Mouse (Mus musculus): ENCODE results near the gene Gm10392. TPM values are rescaled to one million over a fixed set of nuclear protein-coding genes. Genes with fewer than 3 reads are reported as not detected.

Gene Gm10392
- polyA plus RNA-seq, 1 experiment from 2014 or later: not detected

DNA sequence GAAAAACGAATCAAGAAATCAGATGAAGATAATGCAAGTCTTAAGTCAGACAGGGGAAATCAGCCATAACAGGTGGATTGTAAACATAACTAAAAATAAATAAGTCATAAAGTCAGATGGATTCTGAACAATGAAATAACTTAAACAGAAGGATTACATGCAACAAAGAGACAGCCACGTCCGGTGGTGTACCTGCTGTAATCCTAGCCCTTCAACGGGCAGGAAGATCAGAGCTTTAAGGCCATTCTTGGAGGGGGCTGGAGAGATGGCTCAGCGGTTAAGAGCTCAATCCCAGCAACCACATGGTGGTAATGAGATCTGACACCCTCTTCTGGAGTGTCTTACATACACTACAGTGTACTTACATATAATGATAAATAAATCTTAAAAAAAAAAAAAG is 7.7 kb downstream of the Gm10392 start:
- DNase-seq (ENCODE audit: low spot score) (peak; percentile 27), ATAC-seq (replicated peaks; ENCODE audit: low FRiP score) (no peak)
- Histone ChIP-seq H3K9me3 (ENCODE audit: control insufficient read depth, low read length) (no peaks in the 10 kb centered on the region), H3K36me3 (ENCODE audit: control insufficient read depth, insufficient read depth, low read length) (peaks cover 8% of the 10 kb centered on the region; the same call in 1 of the 2 replicates), H3K4me3 (ENCODE audit: low read depth, low read length) (no peak overlapping the region), H3K9ac (ENCODE audit: low read depth, low read length) (no peak overlapping the region), H3K27me3 (replicated peaks; ENCODE audit: control insufficient read depth, insufficient read depth, low read length) (peaks cover 14% of the 10 kb centered on the region), H3K27ac (ENCODE audit: low read depth, low read length) (no peak overlapping the region), H3K4me2 (no peak overlapping the region), H3K4me1 (replicated peaks; ENCODE audit: control insufficient read depth, insufficient read depth, low read length) (peaks cover 34% of the 10 kb centered on the region)
- WGBS: 73% methylated on average over 5 of the region's 5 CpGs

DNA sequence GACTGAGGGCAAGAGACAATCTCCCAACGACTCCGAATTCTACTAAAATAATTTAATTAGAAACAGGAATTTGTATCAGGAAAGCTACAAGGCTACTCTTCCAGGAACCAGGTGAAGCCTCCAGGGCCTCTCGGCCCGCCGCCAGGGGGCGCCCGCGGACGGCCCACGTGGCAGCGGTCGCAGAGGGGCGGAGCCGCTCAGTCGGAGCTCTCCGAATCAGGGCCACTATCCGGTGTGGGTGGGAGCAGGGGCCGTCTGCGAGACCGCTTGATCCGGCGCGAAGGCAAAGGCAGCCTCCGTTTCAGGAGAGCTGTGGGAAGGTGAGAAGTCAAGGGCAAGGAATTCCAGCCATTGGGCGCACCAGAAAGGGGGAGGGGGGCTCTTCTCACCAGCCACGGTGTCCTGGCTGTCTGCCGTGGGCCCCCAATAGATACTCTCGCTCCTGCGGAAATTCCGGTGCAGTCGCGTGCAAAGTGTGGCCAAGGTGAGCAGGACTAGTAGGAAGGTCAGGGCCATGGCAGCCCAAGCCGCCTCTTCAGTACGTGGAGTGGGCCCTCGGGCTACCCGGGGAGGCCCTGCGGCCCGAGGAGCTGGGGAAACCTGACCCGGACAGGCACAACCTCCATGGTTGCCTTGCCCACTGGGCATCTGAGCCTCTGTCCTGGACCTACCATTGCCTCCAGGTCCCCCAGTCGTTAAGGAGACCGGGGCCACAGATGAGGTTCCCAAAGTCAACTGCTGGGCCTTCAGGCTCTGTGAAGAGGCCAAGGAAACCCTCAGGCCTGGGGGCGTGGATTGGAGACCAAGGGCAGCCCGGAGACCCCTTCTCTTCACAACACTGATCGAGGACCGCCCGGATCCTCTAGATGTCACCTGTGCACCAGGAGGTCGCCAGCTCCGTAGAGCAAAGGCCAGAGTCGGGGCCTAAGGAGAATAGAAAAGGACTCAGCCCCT is 10.7 kb downstream of the Gm10392 start:
- Histone ChIP-seq H3K9ac (ENCODE audit: low read depth, low read length) (peak overlapping the region; percentile 30), H3K27ac (ENCODE audit: low read depth, low read length) (no peak overlapping the region), H3K9me3 (ENCODE audit: control insufficient read depth, low read length) (no peaks in the 10 kb centered on the region), H3K4me2 (peak overlapping the region; percentile 87), H3K4me3 (ENCODE audit: low read depth, low read length) (peak overlapping the region; percentile 39), H3K36me3 (ENCODE audit: control insufficient read depth, insufficient read depth, low read length) (peaks cover 37% of the 10 kb centered on the region), H3K27me3 (replicated peaks; ENCODE audit: control insufficient read depth, insufficient read depth, low read length) (no peaks in the 10 kb centered on the region), H3K4me1 (replicated peaks; ENCODE audit: control insufficient read depth, insufficient read depth, low read length) (peaks cover 10% of the 10 kb centered on the region)
- ATAC-seq (replicated peaks; ENCODE audit: low FRiP score) (peak; percentile 73), DNase-seq (ENCODE audit: low spot score) (peak; percentile 86)
- WGBS: 25% methylated on average over 49 of the region's 49 CpGs

DNA sequence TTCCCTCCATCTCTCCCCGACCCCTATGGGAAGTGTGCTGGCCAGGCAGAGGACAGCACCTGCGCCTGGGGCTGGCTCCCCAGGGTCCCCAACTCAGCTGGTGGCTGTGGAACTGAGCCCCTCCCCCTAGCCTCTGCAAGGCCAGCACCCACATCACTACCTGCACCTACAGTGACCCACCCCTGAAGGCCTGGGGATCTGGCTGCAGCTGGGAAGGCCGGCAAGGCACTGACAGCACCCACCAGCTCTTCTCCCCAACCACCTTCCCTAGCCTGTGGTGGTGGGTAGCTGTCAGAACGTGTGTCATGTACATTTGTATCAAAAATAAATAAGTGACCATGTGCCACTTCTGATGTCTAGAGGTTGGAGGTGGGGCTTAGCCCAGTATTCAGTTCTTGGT is 11.6 kb downstream of the Gm10392 start:
- Histone ChIP-seq H3K9me3 (ENCODE audit: control insufficient read depth, low read length) (no peaks in the 10 kb centered on the region), H3K4me3 (ENCODE audit: low read depth, low read length) (no peak overlapping the region), H3K27ac (ENCODE audit: low read depth, low read length) (no peak overlapping the region; the same call in 1 of the 2 replicates), H3K4me2 (no peak overlapping the region), H3K9ac (ENCODE audit: low read depth, low read length) (no peak overlapping the region), H3K36me3 (ENCODE audit: control insufficient read depth, insufficient read depth, low read length) (peaks cover 44% of the 10 kb centered on the region), H3K4me1 (replicated peaks; ENCODE audit: control insufficient read depth, insufficient read depth, low read length) (peaks cover 8% of the 10 kb centered on the region), H3K27me3 (replicated peaks; ENCODE audit: control insufficient read depth, insufficient read depth, low read length) (no peaks in the 10 kb centered on the region)
- DNase-seq (ENCODE audit: low spot score): no peak
- 55% methylated on average over 4 of the region's 4 CpGs for WGBS
- ATAC-seq (replicated peaks; ENCODE audit: low FRiP score): 0 out of 2 replicates have a peak, but pooled peaks have one; percentile 8

DNA sequence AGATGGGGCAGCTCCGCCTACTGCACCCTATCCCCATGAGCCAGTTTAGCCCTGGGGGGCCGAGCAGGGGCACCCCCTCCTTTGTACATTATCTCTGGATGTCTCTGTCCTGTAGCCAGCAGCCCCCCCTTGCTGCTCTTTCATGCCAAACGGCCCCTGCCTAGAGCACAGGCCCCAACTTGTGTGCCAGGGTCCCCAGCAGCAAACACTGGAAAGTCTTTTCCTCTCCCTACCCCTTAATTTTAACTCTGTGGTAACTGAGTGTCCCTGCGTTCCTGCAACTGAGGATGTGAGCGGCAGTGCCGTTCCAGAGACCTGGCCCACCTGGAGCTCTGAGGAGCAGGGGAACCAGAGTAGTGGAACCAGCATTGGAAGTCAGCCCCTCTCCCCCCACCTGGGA is 12.1 kb downstream of the Gm10392 start:
- Histone ChIP-seq H3K9me3 (ENCODE audit: control insufficient read depth, low read length) (no peaks in the 10 kb centered on the region), H3K4me1 (replicated peaks; ENCODE audit: control insufficient read depth, insufficient read depth, low read length) (peaks cover 5% of the 10 kb centered on the region), H3K36me3 (ENCODE audit: control insufficient read depth, insufficient read depth, low read length) (peaks cover 47% of the 10 kb centered on the region), H3K27ac (ENCODE audit: low read depth, low read length) (no peak overlapping the region; the same call in 1 of the 2 replicates), H3K4me3 (ENCODE audit: low read depth, low read length) (no peak overlapping the region), H3K9ac (ENCODE audit: low read depth, low read length) (no peak overlapping the region), H3K4me2 (no peak overlapping the region), H3K27me3 (replicated peaks; ENCODE audit: control insufficient read depth, insufficient read depth, low read length) (no peaks in the 10 kb centered on the region)
- DNase-seq (ENCODE audit: low spot score) (no peak), ATAC-seq (replicated peaks; ENCODE audit: low FRiP score) (no peak)
- 89% methylated on average over 6 of the region's 6 CpGs for WGBS

DNA sequence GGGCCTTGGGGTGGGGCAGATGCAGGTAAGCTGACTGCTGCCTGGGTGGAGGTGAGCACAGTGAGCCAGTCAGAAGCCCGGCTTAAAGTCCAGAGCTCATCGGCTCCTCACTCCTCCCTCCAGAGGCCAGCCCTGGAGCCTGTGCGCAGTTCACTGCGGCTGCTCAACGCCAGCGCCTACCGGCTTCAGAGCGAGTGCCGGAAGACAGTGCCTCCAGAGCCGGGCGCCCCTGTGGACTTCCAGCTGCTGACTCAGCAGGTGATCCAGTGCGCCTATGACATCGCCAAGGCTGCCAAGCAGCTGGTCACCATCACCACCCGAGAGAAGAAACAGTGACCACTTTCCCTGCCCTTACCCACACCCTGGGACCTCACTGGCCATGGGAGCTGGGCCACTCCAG is 12.7 kb downstream of the Gm10392 start:
- Histone ChIP-seq H3K27ac (ENCODE audit: low read depth, low read length) (no peak overlapping the region), H3K4me1 (replicated peaks; ENCODE audit: control insufficient read depth, insufficient read depth, low read length) (peaks cover 5% of the 10 kb centered on the region), H3K9ac (ENCODE audit: low read depth, low read length) (no peak overlapping the region), H3K9me3 (ENCODE audit: control insufficient read depth, low read length) (no peaks in the 10 kb centered on the region), H3K4me2 (no peak overlapping the region), H3K4me3 (ENCODE audit: low read depth, low read length) (no peak overlapping the region), H3K27me3 (replicated peaks; ENCODE audit: control insufficient read depth, insufficient read depth, low read length) (no peaks in the 10 kb centered on the region), H3K36me3 (ENCODE audit: control insufficient read depth, insufficient read depth, low read length) (peaks cover 47% of the 10 kb centered on the region)
- 88% methylated on average over 14 of the region's 14 CpGs for WGBS
- no peak for DNase-seq (ENCODE audit: low spot score)
- ATAC-seq (replicated peaks; ENCODE audit: low FRiP score): no peak

DNA sequence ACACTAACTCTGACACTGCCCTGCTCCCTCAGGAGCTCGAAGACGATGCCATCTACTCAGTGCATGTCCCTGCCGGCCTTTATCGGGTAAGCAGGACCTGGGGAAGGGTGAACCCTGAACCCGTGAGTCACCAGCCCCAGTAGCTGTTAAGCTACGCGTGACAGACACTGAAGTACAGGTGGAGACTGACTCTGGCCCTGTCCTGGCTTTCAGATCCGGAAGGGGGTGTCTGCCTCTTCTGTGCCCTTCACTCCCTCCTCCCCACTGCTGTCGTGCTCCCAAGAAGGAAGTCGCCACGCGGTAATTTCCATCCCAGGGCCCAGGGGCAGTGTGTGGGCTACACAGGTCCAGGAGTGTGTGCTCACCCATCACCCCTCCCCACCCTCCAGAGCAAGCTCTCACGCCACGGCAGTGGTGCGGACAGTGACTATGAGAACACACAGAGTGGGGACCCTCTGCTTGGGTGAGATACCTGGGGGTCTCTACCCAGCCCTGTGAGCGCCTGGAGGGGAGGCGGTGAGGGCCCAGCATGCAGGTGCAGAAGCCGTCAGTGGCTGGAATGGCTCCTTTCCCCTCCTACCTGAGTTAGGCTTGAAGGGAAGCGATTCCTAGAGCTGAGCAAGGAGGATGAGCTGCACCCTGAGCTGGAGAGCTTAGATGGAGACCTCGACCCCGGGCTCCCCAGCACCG is 13.6 kb downstream of the Gm10392 start:
- ATAC-seq (replicated peaks; ENCODE audit: low FRiP score) (no peak), DNase-seq (ENCODE audit: low spot score) (no peak)
- Histone ChIP-seq H3K27me3 (replicated peaks; ENCODE audit: control insufficient read depth, insufficient read depth, low read length) (no peaks in the 10 kb centered on the region), H3K36me3 (ENCODE audit: control insufficient read depth, insufficient read depth, low read length) (peaks cover 49% of the 10 kb centered on the region), H3K9ac (ENCODE audit: low read depth, low read length) (no peak overlapping the region), H3K27ac (ENCODE audit: low read depth, low read length) (no peak overlapping the region), H3K9me3 (ENCODE audit: control insufficient read depth, low read length) (no peaks in the 10 kb centered on the region), H3K4me1 (replicated peaks; ENCODE audit: control insufficient read depth, insufficient read depth, low read length) (peaks cover 5% of the 10 kb centered on the region), H3K4me3 (ENCODE audit: low read depth, low read length) (no peak overlapping the region), H3K4me2 (no peak overlapping the region)
- WGBS: 89% methylated on average over 22 of the region's 22 CpGs

DNA sequence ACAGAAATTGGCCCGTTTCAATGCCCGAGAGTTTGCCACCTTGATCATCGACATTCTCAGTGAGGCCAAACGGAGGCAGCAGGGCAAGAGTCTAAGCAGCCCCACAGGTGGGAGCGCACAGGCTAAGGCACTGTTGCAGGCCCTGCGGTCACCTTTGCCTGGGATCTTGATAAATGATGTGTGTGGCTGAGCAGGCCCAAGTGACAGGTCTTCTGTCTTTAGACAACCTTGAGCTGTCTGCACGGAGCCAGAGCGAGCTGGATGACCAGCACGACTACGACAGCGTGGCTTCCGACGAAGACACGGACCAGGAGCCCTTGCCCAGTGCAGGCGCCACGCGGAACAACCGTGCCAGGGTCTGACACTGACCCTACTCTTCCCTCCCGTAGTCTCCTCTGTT is 14.6 kb downstream of the Gm10392 start:
- Histone ChIP-seq H3K4me2 (no peak overlapping the region), H3K9ac (ENCODE audit: low read depth, low read length) (no peak overlapping the region), H3K36me3 (ENCODE audit: control insufficient read depth, insufficient read depth, low read length) (peaks cover 57% of the 10 kb centered on the region), H3K27me3 (replicated peaks; ENCODE audit: control insufficient read depth, insufficient read depth, low read length) (no peaks in the 10 kb centered on the region), H3K4me1 (replicated peaks; ENCODE audit: control insufficient read depth, insufficient read depth, low read length) (peaks cover 5% of the 10 kb centered on the region), H3K27ac (ENCODE audit: low read depth, low read length) (no peak overlapping the region), H3K4me3 (ENCODE audit: low read depth, low read length) (no peak overlapping the region), H3K9me3 (ENCODE audit: control insufficient read depth, low read length) (no peaks in the 10 kb centered on the region)
- 87% methylated on average over 19 of the region's 19 CpGs for WGBS
- no peak for ATAC-seq (replicated peaks; ENCODE audit: low FRiP score)
- no peak for DNase-seq (ENCODE audit: low spot score)

DNA sequence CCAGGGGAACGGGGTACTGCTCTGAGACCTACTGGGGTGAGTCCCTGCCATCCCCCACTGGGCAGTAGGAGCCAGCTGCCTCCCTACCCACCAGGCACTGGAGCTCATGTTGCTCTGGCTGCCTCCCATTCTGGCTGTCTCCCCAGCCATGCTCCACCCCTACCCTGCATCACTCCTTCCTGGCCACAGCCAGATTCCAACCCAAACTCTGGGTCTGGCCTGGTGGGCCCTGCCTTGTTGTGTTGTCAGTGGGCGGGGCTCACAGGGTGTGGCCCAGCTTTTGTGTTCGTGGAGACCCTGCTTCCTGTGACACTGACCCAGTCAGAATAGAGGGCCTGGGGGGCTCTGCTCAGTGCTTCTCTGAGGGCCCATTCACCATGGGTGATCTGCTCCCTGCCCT is 15.5 kb downstream of the Gm10392 start:
- H3K4me2 ChIP-seq: no peak overlapping the region
- ATAC-seq (replicated peaks; ENCODE audit: low FRiP score) (no peak), DNase-seq (ENCODE audit: low spot score) (no peak)
- H3K27me3 ChIP-seq (replicated peaks; ENCODE audit: control insufficient read depth, insufficient read depth, low read length): no peaks in the 10 kb centered on the region
- no peak overlapping the region for H3K27ac ChIP-seq (ENCODE audit: low read depth, low read length)
- peaks cover 5% of the 10 kb centered on the region for H3K4me1 ChIP-seq (replicated peaks; ENCODE audit: control insufficient read depth, insufficient read depth, low read length)
- 67% methylated on average over 3 of the region's 3 CpGs for WGBS
- H3K36me3 ChIP-seq (ENCODE audit: control insufficient read depth, insufficient read depth, low read length): peaks cover 60% of the 10 kb centered on the region
- H3K4me3 ChIP-seq (ENCODE audit: low read depth, low read length): no peak overlapping the region
- no peak overlapping the region for H3K9ac ChIP-seq (ENCODE audit: low read depth, low read length)
- H3K9me3 ChIP-seq (ENCODE audit: control insufficient read depth, low read length): no peaks in the 10 kb centered on the region

Measured in liver, embryonic 11.5 days (tissue).